Mouse (Mus musculus): Measurements from ENCODE around the gene Sv2c. TPM values are rescaled to one million over a fixed set of nuclear protein-coding genes. Genes with fewer than 3 reads are reported as not detected.

Gene Sv2c
- polyA plus RNA-seq, 1 experiment from 2014 or later: 3.0 TPM

- WGBS: 93% methylated on average over 9 of the region's 9 CpGs
- H3K4me3 ChIP-seq: no peak overlapping the region
- no peaks in the 10 kb centered on the region for H3K9me3 ChIP-seq
- H3K27me3 ChIP-seq: no peaks in the 10 kb centered on the region
- no peak overlapping the region for H3K27ac ChIP-seq (replicated peaks)
- no peak for ATAC-seq (replicated peaks)
- H3K36me3 ChIP-seq: no peaks in the 10 kb centered on the region
- H3K4me1 ChIP-seq: no peaks in the 10 kb centered on the region
- no peak overlapping the region for H3K9ac ChIP-seq (replicated peaks)
- no peak overlapping the region for H3K4me2 ChIP-seq (replicated peaks)
Observed at GRCm38 (mm10) chr13:95918624-95919284, 213.6 kb downstream of the Sv2c start.

DNA sequence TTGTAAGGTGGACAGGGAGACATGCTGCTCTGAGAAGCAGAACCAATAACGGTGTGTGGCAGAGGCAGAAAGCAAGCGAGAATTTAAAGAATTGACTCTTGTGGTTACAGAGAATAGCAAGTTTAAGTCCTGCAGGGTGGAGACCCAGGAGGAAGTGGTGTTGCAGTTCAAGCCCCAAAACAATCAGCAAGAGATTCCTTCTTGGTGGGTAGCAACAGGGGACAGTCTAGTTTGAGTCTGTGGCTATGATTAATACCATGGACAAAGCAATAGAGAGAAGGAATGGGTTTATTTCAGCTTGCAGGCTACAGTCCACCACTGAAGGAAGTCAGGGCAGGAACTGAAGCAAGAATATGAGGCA, 219.4 kb downstream of the Sv2c start:
- WGBS: 81% methylated on average over 2 of the region's 2 CpGs
- H3K9ac ChIP-seq (replicated peaks): no peak overlapping the region
- H3K4me1 ChIP-seq: peaks cover 19% of the 10 kb centered on the region
- no peak overlapping the region for H3K4me2 ChIP-seq (replicated peaks)
- no peak for ATAC-seq (replicated peaks)
- no peaks in the 10 kb centered on the region for H3K9me3 ChIP-seq
- no peak overlapping the region for H3K4me3 ChIP-seq
- H3K27me3 ChIP-seq: no peaks in the 10 kb centered on the region
- H3K36me3 ChIP-seq: no peaks in the 10 kb centered on the region
- H3K27ac ChIP-seq (replicated peaks): 0 out of 2 replicates have a peak overlapping the region, but pooled peaks have one; percentile 17

- ATAC-seq (replicated peaks): peak; percentile 70
- no peaks in the 10 kb centered on the region for H3K27me3 ChIP-seq
- peaks cover 19% of the 10 kb centered on the region for H3K4me1 ChIP-seq
- H3K4me3 ChIP-seq: no peak overlapping the region
- peak overlapping the region; percentile 31; the same call in 1 of the 2 replicates for H3K27ac ChIP-seq (replicated peaks)
- 61% methylated on average over 11 of the region's 11 CpGs for WGBS
- no peak overlapping the region for H3K4me2 ChIP-seq (replicated peaks)
- no peaks in the 10 kb centered on the region for H3K36me3 ChIP-seq
- no peaks in the 10 kb centered on the region for H3K9me3 ChIP-seq
- no peak overlapping the region for H3K9ac ChIP-seq (replicated peaks)
Observed at GRCm38 (mm10) chr13:95912157-95913045, 220.0 kb downstream of the Sv2c start.

DNA sequence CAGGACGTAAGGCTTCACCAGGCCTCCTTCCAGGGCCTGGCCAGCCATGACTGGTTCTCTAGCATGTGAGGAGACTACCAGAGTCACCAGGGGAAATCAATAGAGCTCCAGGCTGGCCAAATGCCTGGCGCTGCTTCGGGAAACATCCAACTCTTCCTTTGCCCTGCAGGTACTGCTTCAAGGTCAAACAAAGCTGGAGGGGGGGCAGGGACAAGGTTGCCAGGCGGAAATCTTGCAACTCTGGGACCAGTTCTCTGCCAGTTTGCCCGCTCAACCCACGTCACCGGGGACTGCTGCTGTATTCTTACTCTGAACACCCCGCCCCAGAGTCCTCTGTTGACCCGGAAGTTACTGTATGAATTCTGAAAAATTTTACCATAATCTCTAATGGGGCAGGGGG, 222.1 kb downstream of the Sv2c start:
- no peak overlapping the region for H3K27ac ChIP-seq (replicated peaks)
- 81% methylated on average over 9 of the region's 9 CpGs for WGBS
- no peak overlapping the region for H3K4me2 ChIP-seq (replicated peaks)
- no peak for ATAC-seq (replicated peaks)
- H3K27me3 ChIP-seq: no peaks in the 10 kb centered on the region
- no peak overlapping the region for H3K9ac ChIP-seq (replicated peaks)
- H3K4me3 ChIP-seq: no peak overlapping the region
- H3K36me3 ChIP-seq: no peaks in the 10 kb centered on the region
- H3K9me3 ChIP-seq: no peaks in the 10 kb centered on the region
- H3K4me1 ChIP-seq: peaks cover 19% of the 10 kb centered on the region

- H3K27me3 ChIP-seq: no peaks in the 10 kb centered on the region
- H3K4me3 ChIP-seq: no peak overlapping the region
- no peaks in the 10 kb centered on the region for H3K9me3 ChIP-seq
- H3K27ac ChIP-seq (replicated peaks): no peak overlapping the region
- no peak overlapping the region for H3K4me2 ChIP-seq (replicated peaks)
- ATAC-seq (replicated peaks): no peak
- H3K36me3 ChIP-seq: no peaks in the 10 kb centered on the region
- WGBS: 70% methylated on average over 2 of the region's 2 CpGs
- peaks cover 19% of the 10 kb centered on the region for H3K4me1 ChIP-seq
- no peak overlapping the region for H3K9ac ChIP-seq (replicated peaks)
Observed at GRCm38 (mm10) chr13:95909244-95909643, 223.1 kb downstream of the Sv2c start.

Other genes starting within 250 kb of the Sv2c start
- gene Iqgap2, start 240.7 kb downstream of the Sv2c start, polyA plus RNA-seq (2015; fragmentation: Nextera tagmentation; extraction: Ambion mirVana): 5.2 and 5.3 TPM in 2 replicates
- 24.4 and 27.6 TPM in 2 replicates for gene Gm20075, start 51.2 kb downstream of the Sv2c start, polyA plus RNA-seq (2015; fragmentation: Nextera tagmentation; extraction: Ambion mirVana)
- not detected in 2 replicates for gene Gm17190, start 50.5 kb downstream of the Sv2c start, polyA plus RNA-seq (2015; fragmentation: Nextera tagmentation; extraction: Ambion mirVana)

All from forebrain, embryonic 15.5 days (tissue).